Mouse (Mus musculus) testis, adult 2 months (tissue): Measurements from ENCODE around the gene Palld. TPM values are rescaled to one million over a fixed set of nuclear protein-coding genes. Genes with fewer than 3 reads are reported as not detected.

Experiments used
- H3K27ac ChIP-seq: fragments of 200-500 bp; 2 replicates; pipeline ENCODE4 v1.5.1; 2012; ENCODE audit warnings: low read depth, low read length; ENCODE audit not compliant: control insufficient read depth, insufficient read depth
- H3K27me3 ChIP-seq: fragments of 200-500 bp; 2 replicates; pipeline ENCODE4 v1.6.1; 2012; ENCODE audit warnings: mild to moderate bottlenecking, low read length, moderate library complexity; ENCODE audit not compliant: control insufficient read depth, insufficient read depth
- H3K36me3 ChIP-seq: fragments of 200-500 bp; 2 replicates; pipeline ENCODE4 v1.6.1; 2012; ENCODE audit warnings: mild to moderate bottlenecking, low read length; ENCODE audit not compliant: control insufficient read depth, insufficient read depth
- H3K4me1 ChIP-seq: fragments of 200-500 bp; 2 replicates; pipeline ENCODE4 v1.6.1; 2012; ENCODE audit warnings: low read length; ENCODE audit not compliant: control insufficient read depth, insufficient read depth
- H3K4me3 ChIP-seq: fragments of 200-500 bp; 2 replicates; pipeline ENCODE4 v1.5.1; 2012; ENCODE audit warnings: low read depth, mild to moderate bottlenecking, low read length, moderate library complexity, mixed read lengths; ENCODE audit not compliant: control insufficient read depth
- CTCF ChIP-seq: fragments of 200-500 bp; IDR thresholded peaks from 2 replicates; pipeline ENCODE4 v1.5.1; 2012; ENCODE audit warnings: low read depth, mild to moderate bottlenecking, inconsistent platforms, low read length, moderate library complexity; ENCODE audit not compliant: control insufficient read depth, insufficient read depth, insufficient replicate concordance
- POLR2A ChIP-seq: fragments of 200-500 bp; IDR thresholded peaks from 2 replicates; pipeline ENCODE4 v1.6.1; 2012; ENCODE audit warnings: low read depth, mild to moderate bottlenecking, inconsistent platforms, low read length, moderate library complexity; ENCODE audit not compliant: control insufficient read depth
- polyA plus RNA-seq: library from polyadenylated mRNA; depleted of rRNA; stranded (reverse); fragments of >200 nt; gene quantifications from 2 replicates; pipeline ENCODE4 v1.2.3, GENCODE M21; 2012

Palld gene
- polyA plus RNA-seq, 1 experiment = 7.8 TPM

- Histone ChIP-seq H3K4me1 (peaks cover 3% of the 10 kb centered on the region; the same call in 1 of the 2 replicates), H3K27me3 (no peaks in the 10 kb centered on the region), H3K4me3 (no peak overlapping the region), H3K27ac (no peak overlapping the region), H3K36me3 (no peaks in the 10 kb centered on the region)
- TF ChIP-seq POLR2A (no peak), CTCF (no peak)
Measured at GRCm38 (mm10) chr8:61556219-61556618, 346.3 kb downstream of the Palld start.

- Histone ChIP-seq H3K4me1 (peaks cover 3% of the 10 kb centered on the region), H3K27ac (no peak overlapping the region), H3K36me3 (no peaks in the 10 kb centered on the region), H3K27me3 (no peaks in the 10 kb centered on the region), H3K4me3 (no peak overlapping the region)
- TF ChIP-seq POLR2A = no peak
- no peak for TF ChIP-seq CTCF
Measured at GRCm38 (mm10) chr8:61555343-61555742, 347.1 kb downstream of the Palld start.

- Histone ChIP-seq H3K27me3 (no peaks in the 10 kb centered on the region), H3K4me3 (no peak overlapping the region), H3K36me3 (no peaks in the 10 kb centered on the region), H3K27ac (no peak overlapping the region), H3K4me1 (peaks cover 12% of the 10 kb centered on the region)
- no peak for TF ChIP-seq CTCF
- TF ChIP-seq POLR2A = no peak
Measured at GRCm38 (mm10) chr8:61552755-61553402, 349.6 kb downstream of the Palld start.

GRCm38 (mm10) chr8:61552221-61552620, 350.3 kb downstream of the Palld start:
- Histone ChIP-seq H3K27ac (no peak overlapping the region), H3K36me3 (no peaks in the 10 kb centered on the region), H3K27me3 (no peaks in the 10 kb centered on the region), H3K4me1 (peaks cover 9% of the 10 kb centered on the region), H3K4me3 (no peak overlapping the region)
- TF ChIP-seq CTCF (no peak), POLR2A (no peak)

- H3K4me1 ChIP-seq = peaks cover 9% of the 10 kb centered on the region
- H3K36me3 ChIP-seq = no peaks in the 10 kb centered on the region
- no peak overlapping the region for H3K27ac ChIP-seq
- TF ChIP-seq CTCF (peak; percentile 86), POLR2A (no peak)
- peak overlapping the region; percentile 84 for H3K4me3 ChIP-seq
- H3K27me3 ChIP-seq = no peaks in the 10 kb centered on the region
Measured at GRCm38 (mm10) chr8:61550006-61550748, 352.3 kb downstream of the Palld start.

- peaks cover 9% of the 10 kb centered on the region for H3K4me1 ChIP-seq
- peak overlapping the region; percentile 84 for H3K4me3 ChIP-seq
- no peak for TF ChIP-seq POLR2A
- no peak for TF ChIP-seq CTCF
- H3K27me3 ChIP-seq = no peaks in the 10 kb centered on the region
- no peaks in the 10 kb centered on the region for H3K36me3 ChIP-seq
- no peak overlapping the region for H3K27ac ChIP-seq
Measured at GRCm38 (mm10) chr8:61549585-61549984, 352.9 kb downstream of the Palld start.

GRCm38 (mm10) chr8:61539828-61540500, 362.5 kb downstream of the Palld start:
- H3K36me3 ChIP-seq = no peaks in the 10 kb centered on the region
- no peak overlapping the region for H3K4me3 ChIP-seq
- no peak overlapping the region for H3K27ac ChIP-seq

More at GRCm38 (mm10) chr8:61539828-61540500, 362.5 kb downstream of the Palld start:
- Histone ChIP-seq H3K4me1 (peaks cover 5% of the 10 kb centered on the region), H3K27me3 (no peaks in the 10 kb centered on the region)
- TF ChIP-seq CTCF (peak; percentile 94; the same call in 1 of the 2 replicates), POLR2A (no peak)
